Mouse (Mus musculus): ENCODE measurements around the gene Gm10999.
"Not testable (repeated sequence)": the region's sequence is repeated elsewhere in the genome, so short reads cannot be mapped to it uniquely, and the experiment has no call there.

The Gm10999 gene

GRCm38 (mm10) chr8:129131561-129131960, at the start of gene Gm10999:
Gm10999 (minus strand) TSS chr8:129131661.
- DNase-seq (ENCODE audit: low read depth, low spot score), result no peak

- no peak for DNase-seq (ENCODE audit: low read depth, low spot score)
Measured at GRCm38 (mm10) chr8:129133475-129133874, 2.0 kb upstream of the Gm10999 start.

GRCm38 (mm10) chr8:129115761-129116160, 15.7 kb downstream of the Gm10999 start:
- not testable (repeated sequence) for DNase-seq (ENCODE audit: low read depth, low spot score)

Data from retina, postnatal 7 days (tissue).